Mouse (Mus musculus) lung, postnatal 0 days (tissue): ENCODE data around the gene Dmwd.

Source experiments
- CTCF ChIP-seq: IDR thresholded peaks from 2 replicates; pipeline ENCODE4 v1.5.1; 2016; ENCODE audit warnings: antibody characterized with exemption, mild to moderate bottlenecking
- EP300 ChIP-seq: IDR thresholded peaks from 2 replicates; pipeline ENCODE4 v1.6.1; 2016; ENCODE audit warnings: antibody characterized with exemption, mild to moderate bottlenecking, control low read depth

DNA sequence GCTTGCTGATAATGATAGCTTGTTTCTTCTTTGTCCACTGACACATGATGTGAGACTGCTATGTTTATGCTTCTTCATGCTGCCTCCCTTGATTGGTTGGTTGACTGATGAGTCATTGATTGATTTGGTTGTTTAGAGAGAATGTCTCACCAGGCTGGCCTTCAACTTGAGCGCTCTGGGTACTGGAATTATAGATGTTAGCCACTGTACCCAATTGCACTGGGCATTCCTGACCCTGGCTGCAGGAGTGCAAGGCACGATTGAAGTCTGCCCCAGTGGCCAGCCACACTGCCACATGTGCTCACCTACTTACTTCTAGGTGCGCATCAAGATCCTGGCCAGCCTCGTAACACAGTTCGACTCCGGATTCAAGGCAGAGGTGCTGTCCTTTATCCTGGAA, 31.4 kb upstream of the Dmwd start:
- TF ChIP-seq CTCF, result no peak
- no peak for TF ChIP-seq EP300
